Mouse (Mus musculus) hindbrain, embryonic 12.5 days (tissue): ENCODE data around the gene Krt25. TPM values are rescaled to one million over a fixed set of nuclear protein-coding genes. Genes with fewer than 3 reads are reported as not detected.

Source experiments
- ATAC-seq: fragments of 200-750 bp; cut with Nextera tagmentation; 2 replicates; pipeline ENCODE4 v1.8.0; 2017; ENCODE audit warnings: moderate TSS enrichment; ENCODE audit not compliant: low FRiP score
- H3K27ac ChIP-seq: fragments of 300-500 bp; sonication (generic); 2 replicates; pipeline ENCODE4 v1.5.1; 2016; ENCODE audit warnings: mild to moderate bottlenecking
- H3K27me3 ChIP-seq: fragments of 300-500 bp; sonication (generic); 2 replicates; pipeline ENCODE4 v1.6.1; 2016; ENCODE audit warnings: mild to moderate bottlenecking
- H3K36me3 ChIP-seq: fragments of 300-500 bp; sonication (generic); 2 replicates; pipeline ENCODE4 v1.6.1; 2016; ENCODE audit warnings: mild to moderate bottlenecking
- H3K4me1 ChIP-seq: fragments of 300-500 bp; sonication (generic); 2 replicates; pipeline ENCODE4 v1.6.1; 2016
- H3K4me2 ChIP-seq: fragments of 300-500 bp; sonication (generic); replicated peaks from 2 replicates; pipeline ENCODE4 v1.6.1; 2016; ENCODE audit warnings: mild to moderate bottlenecking
- H3K4me3 ChIP-seq: fragments of 300-500 bp; sonication (generic); 2 replicates; pipeline ENCODE4 v1.5.1; 2016; ENCODE audit warnings: mild to moderate bottlenecking
- H3K9ac ChIP-seq: fragments of 300-500 bp; sonication (generic); 2 replicates; pipeline ENCODE4 v1.6.1; 2016; ENCODE audit warnings: mild to moderate bottlenecking, moderate library complexity
- H3K9me3 ChIP-seq: fragments of 300-500 bp; sonication (generic); replicated peaks from 2 replicates; pipeline ENCODE4 v1.6.1; 2016; ENCODE audit warnings: mild to moderate bottlenecking
- WGBS: fragments of 180-500 bp; shearing (Covaris S2); methylation state at CpG from one replicate; pipeline ENCODE4 v1.1.7; 2016; 5-methylcytosine and 5-hydroxymethylcytosine counted together
- polyA plus RNA-seq: library from polyadenylated mRNA; unstranded; fragments of >200 nt; fragmentation: Nextera tagmentation; extraction: Ambion mirVana; gene quantifications from 2 replicates; pipeline ENCODE4 v1.2.1, GENCODE M21; 2016

Gene Krt25
- polyA plus RNA-seq, 1 experiment from 2014 or later = not detected

- H3K9me3 ChIP-seq = no peaks in the 10 kb centered on the region
- H3K4me1 ChIP-seq = no peaks in the 10 kb centered on the region
- no peak overlapping the region for H3K4me3 ChIP-seq
- no peak overlapping the region for H3K4me2 ChIP-seq
- ATAC-seq = no peak
- no peak overlapping the region for H3K9ac ChIP-seq
- 90% methylated on average over 4 of the region's 4 CpGs for WGBS
- H3K27me3 ChIP-seq = no peaks in the 10 kb centered on the region; the same call in 1 of the 2 replicates
- H3K36me3 ChIP-seq = no peaks in the 10 kb centered on the region
- H3K27ac ChIP-seq = no peak overlapping the region
These were observed 50.0 kb downstream of the Krt25 start for GRCm38 (mm10) chr11:99272721-99273120.

- Histone ChIP-seq H3K9ac (no peak overlapping the region), H3K36me3 (no peaks in the 10 kb centered on the region), H3K4me1 (no peaks in the 10 kb centered on the region), H3K27me3 (no peaks in the 10 kb centered on the region; the same call in 1 of the 2 replicates), H3K27ac (no peak overlapping the region), H3K4me3 (no peak overlapping the region), H3K9me3 (no peaks in the 10 kb centered on the region), H3K4me2 (no peak overlapping the region)
- ATAC-seq = no peak
- 81% methylated on average over 7 of the region's 7 CpGs for WGBS
These were observed 53.6 kb downstream of the Krt25 start for GRCm38 (mm10) chr11:99269192-99269591.

- no peaks in the 10 kb centered on the region for H3K4me1 ChIP-seq
- 30% methylated on average over 9 of the region's 9 CpGs for WGBS
These were observed 57.0 kb downstream of the Krt25 start for GRCm38 (mm10) chr11:99265796-99266195.

More at GRCm38 (mm10) chr11:99265796-99266195, 57.0 kb downstream of the Krt25 start:
- Histone ChIP-seq H3K27me3 (no peaks in the 10 kb centered on the region; the same call in none of the 2 replicates), H3K36me3 (no peaks in the 10 kb centered on the region), H3K9me3 (no peaks in the 10 kb centered on the region), H3K4me2 (0 out of 2 replicates have a peak overlapping the region, but pooled peaks have one; percentile 13), H3K4me3 (no peak overlapping the region), H3K9ac (no peak overlapping the region), H3K27ac (no peak overlapping the region)
- no peak for ATAC-seq

Other genes starting within 250 kb of the Krt25 start
- 0.32 and 0.36 TPM in 2 replicates for gene Tns4, start 233.6 kb downstream of the Krt25 start, polyA plus RNA-seq
- 0.25 and 0.42 TPM in 2 replicates for gene Ccr7, start 167.9 kb downstream of the Krt25 start, polyA plus RNA-seq
- gene Smarce1, start 91.9 kb downstream of the Krt25 start, polyA plus RNA-seq = 366 and 375 TPM in 2 replicates
- gene Krt222, start 78.9 kb downstream of the Krt25 start, polyA plus RNA-seq = 0.98 and 1.5 TPM in 2 replicates
- not detected in 2 replicates for gene Krt24, start 37.7 kb downstream of the Krt25 start, polyA plus RNA-seq
- gene Krt26, start 15.0 kb upstream of the Krt25 start, polyA plus RNA-seq = 0.27 and 0.30 TPM in 2 replicates
- not detected in 2 replicates for gene Krt27, start 28.2 kb upstream of the Krt25 start, polyA plus RNA-seq
- gene Krt28, start 52.0 kb upstream of the Krt25 start, polyA plus RNA-seq = 0.21 and 0.27 TPM in 2 replicates
- gene Krt10, start 66.4 kb upstream of the Krt25 start, polyA plus RNA-seq = 32.7 and 39.8 TPM in 2 replicates
- gene Krt12, start 99.3 kb upstream of the Krt25 start, polyA plus RNA-seq = 0.12 TPM in 1 of 2 replicates, not detected in the other
- 0.35 TPM in 2 replicates for gene Krt20, start 115.2 kb upstream of the Krt25 start, polyA plus RNA-seq
- gene Krt23, start 170.2 kb upstream of the Krt25 start, polyA plus RNA-seq = 0.22 TPM in 1 of 2 replicates, not detected in the other
- not detected in 2 replicates for gene Krt39, start 198.4 kb upstream of the Krt25 start, polyA plus RNA-seq
- gene Krt40, start 220.2 kb upstream of the Krt25 start, polyA plus RNA-seq = not detected in 2 replicates
- gene Krtap3-3, start 227.9 kb upstream of the Krt25 start, polyA plus RNA-seq = not detected in 2 replicates
- gene Krtap3-2, start 233.9 kb upstream of the Krt25 start, polyA plus RNA-seq = not detected in 2 replicates
- gene Gm11939, start 236.5 kb upstream of the Krt25 start, polyA plus RNA-seq = not detected in 2 replicates
- gene Krtap3-1, start 243.7 kb upstream of the Krt25 start, polyA plus RNA-seq = not detected in 2 replicates